Mouse (Mus musculus) CD4-positive, CD25-positive, alpha-beta regulatory T cell (primary cell): ENCODE results near the gene Rpp21. TPM values are rescaled to one million over a fixed set of nuclear protein-coding genes. Genes with fewer than 3 reads are reported as not detected.

Source experiments
- polyA plus RNA-seq: library from polyadenylated mRNA; unstranded; fragments of 100-300 nt; shearing (Covaris generic); gene quantifications from one replicate; pipeline ENCODE4 v1.2.1, GENCODE M21; 2017

The Rpp21 gene
- 168 TPM for polyA plus RNA-seq

DNA sequence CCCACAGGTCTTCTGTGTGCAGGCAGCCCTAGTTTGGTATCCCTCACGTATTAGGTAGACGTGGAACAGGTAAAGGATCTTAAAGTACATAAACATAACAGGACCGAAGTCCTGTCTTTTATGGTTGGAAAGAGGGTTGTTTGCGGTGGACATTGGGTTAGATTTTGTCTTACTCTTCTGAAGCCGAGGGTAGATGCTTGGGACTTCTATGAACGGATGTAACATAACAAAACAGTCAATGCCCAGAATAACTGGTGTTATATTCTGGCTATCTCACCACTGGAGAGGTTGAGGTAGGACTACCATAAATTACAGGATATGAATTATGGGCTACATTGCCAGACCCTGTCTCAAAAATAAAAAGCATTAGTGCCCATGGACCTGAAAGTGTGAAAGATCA lies at the start of gene Rpp21:
Rpp21 (minus strand) TSS at position 101 of the 400 bp plus-strand sequence.

DNA sequence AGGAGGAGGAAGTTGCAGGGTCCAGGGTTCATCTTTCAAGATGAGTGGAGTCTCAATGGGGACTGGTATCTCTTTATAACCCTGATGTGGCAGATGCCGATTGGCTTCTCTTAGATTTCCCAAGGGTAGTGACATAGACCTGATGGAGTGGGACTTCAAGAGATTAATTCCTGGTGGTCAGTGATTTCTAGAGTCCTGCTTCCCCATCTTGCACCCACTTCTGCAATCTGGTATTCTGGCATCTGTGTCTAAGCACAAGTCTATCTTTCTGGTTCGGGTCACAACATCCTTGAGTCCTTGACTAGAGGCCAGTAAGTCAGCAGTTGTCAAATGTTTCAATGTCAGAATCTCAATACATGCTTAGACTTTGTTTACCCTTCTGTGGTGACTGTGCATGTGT lies 28.5 kb upstream of the Rpp21 start, which contains the start of gene H2-M10.2:
H2-M10.2 (minus strand) TSS at position 101 of the 400 bp plus-strand sequence.

DNA sequence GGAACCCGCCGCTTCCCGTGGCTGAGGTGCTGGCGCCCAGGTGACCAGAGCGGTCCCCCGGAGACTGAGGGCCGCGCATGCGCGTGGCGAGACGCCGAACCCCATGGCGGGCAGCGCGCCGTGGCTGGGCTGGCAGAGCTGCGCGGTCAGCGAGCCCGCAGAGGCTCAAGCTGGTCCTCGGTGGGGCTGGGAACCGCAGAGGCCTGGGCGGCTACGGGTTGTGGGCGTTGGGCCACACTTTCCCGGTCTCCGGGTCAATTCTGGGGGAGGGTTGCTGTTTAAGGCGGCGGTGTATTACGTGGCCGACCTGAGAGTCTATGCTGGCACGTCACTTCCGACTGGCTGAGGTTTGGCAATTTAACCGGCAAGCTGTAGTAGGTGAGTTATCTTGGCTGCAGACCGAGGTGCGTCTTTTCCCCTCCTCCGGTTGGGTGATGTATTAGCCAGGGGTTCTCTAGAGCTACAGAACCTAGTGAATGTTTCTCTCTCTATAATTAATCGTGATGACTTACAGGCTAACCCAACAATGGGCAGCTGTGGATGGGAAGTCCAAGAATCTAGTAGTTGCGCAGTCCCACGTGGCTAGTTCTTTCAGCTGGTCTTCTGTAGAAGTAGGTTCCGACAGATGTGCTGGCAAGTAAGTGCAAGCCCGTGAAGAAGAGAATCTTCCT lies 13.9 kb upstream of the Rpp21 start, which contains the start of gene Trim39:
Trim39 (minus strand) TSS at position 662 of the 671 bp plus-strand sequence.

Other genes with a start within 250 kb of the Rpp21 start
- gene H2-T24, start 237.5 kb downstream of the Rpp21 start, polyA plus RNA-seq = 34.1 TPM
- 666 TPM for gene H2-T23, start 225.2 kb downstream of the Rpp21 start, polyA plus RNA-seq
- gene H2-T22, start 215.3 kb downstream of the Rpp21 start, polyA plus RNA-seq = 225 TPM
- gene Gm6034, start 215.1 kb downstream of the Rpp21 start, polyA plus RNA-seq = 0.13 TPM
- gene Gm11127, start 199.7 kb downstream of the Rpp21 start, polyA plus RNA-seq = not detected
- gene Gm19684, start 136.4 kb downstream of the Rpp21 start, polyA plus RNA-seq = 0.91 TPM
- gene Gm7030, start 128.6 kb downstream of the Rpp21 start, polyA plus RNA-seq = 0.26 TPM
- 7.7 TPM for gene Gm8909, start 89.5 kb downstream of the Rpp21 start, polyA plus RNA-seq
- 0.59 TPM for gene H2-T3, start 67.8 kb downstream of the Rpp21 start, polyA plus RNA-seq
- gene Trim39, start 14.2 kb upstream of the Rpp21 start, polyA plus RNA-seq = 24.5 TPM
- gene H2-M10.2, start 28.4 kb upstream of the Rpp21 start, polyA plus RNA-seq = not detected
- gene H2-M10.1, start 68.1 kb upstream of the Rpp21 start, polyA plus RNA-seq = not detected
- gene H2-M10.3, start 110.3 kb upstream of the Rpp21 start, polyA plus RNA-seq = not detected
- not detected for gene H2-M10.4, start 204.3 kb upstream of the Rpp21 start, polyA plus RNA-seq